Mouse (Mus musculus) liver, adult 2 months (tissue): ENCODE data around the gene Kcne4. TPM values are rescaled to one million over a fixed set of nuclear protein-coding genes. Genes with fewer than 3 reads are reported as not detected.

Experiments
- DNase-seq: peaks from one replicate; pipeline ENCODE4 v3.0.0-alpha.2; 2011; ENCODE audit warnings: low read depth, low spot score; ENCODE audit errors: extremely low read depth
- H3K27ac ChIP-seq: fragments of 200-500 bp; replicated peaks from 2 replicates; pipeline ENCODE4 v1.5.1; 2012; ENCODE audit warnings: low read depth, mild to moderate bottlenecking, control low read depth, inconsistent platforms, low read length; ENCODE audit not compliant: insufficient read depth
- H3K27me3 ChIP-seq: fragments of 200-500 bp; 2 replicates; pipeline ENCODE4 v1.6.1; 2012; ENCODE audit warnings: mild to moderate bottlenecking, moderate library complexity, low read length, inconsistent platforms; ENCODE audit not compliant: control insufficient read depth, insufficient read depth
- H3K36me3 ChIP-seq: fragments of 200-500 bp; 2 replicates; pipeline ENCODE4 v1.6.1; 2012; ENCODE audit warnings: low read length, inconsistent platforms; ENCODE audit not compliant: control insufficient read depth, insufficient read depth
- H3K4me1 ChIP-seq: fragments of 200-500 bp; 2 replicates; pipeline ENCODE4 v1.6.1; 2011; ENCODE audit warnings: low read length; ENCODE audit not compliant: control insufficient read depth, insufficient read depth
- H3K4me3 ChIP-seq: fragments of 200-500 bp; 2 replicates; pipeline ENCODE4 v1.5.1; 2011; ENCODE audit warnings: low read depth, mild to moderate bottlenecking, control low read depth, low read length, moderate library complexity; ENCODE audit not compliant: insufficient read depth
- H3K79me2 ChIP-seq: fragments of 200-500 bp; 2 replicates; pipeline ENCODE4 v1.6.1; 2012; ENCODE audit warnings: inconsistent platforms, mild to moderate bottlenecking, low read length, moderate library complexity; ENCODE audit not compliant: control insufficient read depth, insufficient read depth
- H3K9ac ChIP-seq: fragments of 200-500 bp; 2 replicates; pipeline ENCODE4 v1.6.1; 2012; ENCODE audit warnings: low read depth, mild to moderate bottlenecking, control low read depth, inconsistent platforms, low read length
- CTCF ChIP-seq: fragments of 200-500 bp; IDR thresholded peaks from 2 replicates; pipeline ENCODE4 v1.5.1; 2011; ENCODE audit warnings: low read depth, low read length, control low read depth
- POLR2A ChIP-seq: fragments of 200-500 bp; IDR thresholded peaks from 2 replicates; pipeline ENCODE4 v1.6.1; 2011; ENCODE audit warnings: low read length, control low read depth; ENCODE audit not compliant: insufficient read depth; ENCODE audit errors: extremely low read depth
- WGBS: fragments of 180-500 bp; shearing (Covaris S2); methylation state at CpG from one replicate; pipeline ENCODE4 v1.1.7; 2018; 5-methylcytosine and 5-hydroxymethylcytosine counted together
- polyA plus RNA-seq: library from polyadenylated mRNA; depleted of rRNA; stranded (reverse); fragments of >200 nt; gene quantifications from 2 replicates; pipeline ENCODE4 v1.2.3, GENCODE M21; 2012; rRNA removed
- total RNA-seq: library from RNA; depleted of rRNA; stranded (reverse); fragments of >200 nt; gene quantifications from 2 replicates; pipeline ENCODE4 v1.2.3, GENCODE M21; 2014; rRNA removed

Gene Kcne4
- total and polyA plus RNA-seq, 2 experiments, result 0.11 to 0.28 TPM

DNA sequence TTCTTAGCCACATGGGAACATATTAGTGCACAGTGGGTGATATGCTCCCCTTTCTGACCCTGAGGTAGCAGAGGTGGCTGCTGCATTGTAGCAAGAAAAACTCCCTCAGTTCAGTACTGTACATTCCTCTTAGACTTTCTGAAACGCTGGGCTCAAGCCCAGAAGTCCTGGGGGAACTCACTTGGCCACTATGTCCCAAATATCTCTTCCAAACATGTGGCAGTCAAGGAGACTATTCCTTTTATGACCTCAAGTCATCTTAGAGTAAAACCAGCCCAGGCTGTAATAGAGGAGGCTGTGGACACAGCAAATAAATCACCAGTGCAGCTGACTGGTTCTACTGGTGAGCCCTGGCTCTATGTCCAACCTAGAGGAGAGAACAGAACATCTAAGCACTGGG is 45.7 kb downstream of the Kcne4 start:
- TF ChIP-seq POLR2A, result no peak
- no peak for TF ChIP-seq CTCF
- DNase-seq, result no peak
- no peaks in the 10 kb centered on the region for H3K27me3 ChIP-seq
- no peaks in the 10 kb centered on the region for H3K79me2 ChIP-seq
- H3K4me3 ChIP-seq, result no peak overlapping the region
- no peak overlapping the region for H3K9ac ChIP-seq
- no peaks in the 10 kb centered on the region for H3K36me3 ChIP-seq
- WGBS, result 78% methylated on average over 1 of the region's 1 CpGs
- no peaks in the 10 kb centered on the region; the same call in 1 of the 2 replicates for H3K4me1 ChIP-seq
- no peak overlapping the region for H3K27ac ChIP-seq

- H3K36me3 ChIP-seq, result no peaks in the 10 kb centered on the region
- no peaks in the 10 kb centered on the region; the same call in 1 of the 2 replicates for H3K4me1 ChIP-seq
Measured at GRCm38 (mm10) chr1:78863833-78864232, 47.3 kb downstream of the Kcne4 start.

GRCm38 (mm10) chr1:78864351-78864750 is 47.8 kb downstream of the Kcne4 start:
- H3K79me2 ChIP-seq, result no peaks in the 10 kb centered on the region
- H3K4me3 ChIP-seq, result no peak overlapping the region
- WGBS, result 49% methylated on average over 6 of the region's 6 CpGs
- no peaks in the 10 kb centered on the region for H3K27me3 ChIP-seq
- no peak overlapping the region for H3K9ac ChIP-seq
- peak overlapping the region; percentile 45 for H3K27ac ChIP-seq
- TF ChIP-seq CTCF (no peak), POLR2A (no peak)
- H3K36me3 ChIP-seq, result no peaks in the 10 kb centered on the region
- peak; percentile 69 for DNase-seq
- H3K4me1 ChIP-seq, result no peaks in the 10 kb centered on the region; the same call in 1 of the 2 replicates

More at GRCm38 (mm10) chr1:78863833-78864232, 47.3 kb downstream of the Kcne4 start:
- no peak overlapping the region for H3K27ac ChIP-seq
- WGBS, result 68% methylated on average over 2 of the region's 2 CpGs
- DNase-seq, result peak; percentile 30
- TF ChIP-seq POLR2A (no peak), CTCF (no peak)
- no peaks in the 10 kb centered on the region for H3K79me2 ChIP-seq
- no peak overlapping the region for H3K9ac ChIP-seq
- H3K4me3 ChIP-seq, result no peak overlapping the region
- H3K27me3 ChIP-seq, result no peaks in the 10 kb centered on the region

DNA sequence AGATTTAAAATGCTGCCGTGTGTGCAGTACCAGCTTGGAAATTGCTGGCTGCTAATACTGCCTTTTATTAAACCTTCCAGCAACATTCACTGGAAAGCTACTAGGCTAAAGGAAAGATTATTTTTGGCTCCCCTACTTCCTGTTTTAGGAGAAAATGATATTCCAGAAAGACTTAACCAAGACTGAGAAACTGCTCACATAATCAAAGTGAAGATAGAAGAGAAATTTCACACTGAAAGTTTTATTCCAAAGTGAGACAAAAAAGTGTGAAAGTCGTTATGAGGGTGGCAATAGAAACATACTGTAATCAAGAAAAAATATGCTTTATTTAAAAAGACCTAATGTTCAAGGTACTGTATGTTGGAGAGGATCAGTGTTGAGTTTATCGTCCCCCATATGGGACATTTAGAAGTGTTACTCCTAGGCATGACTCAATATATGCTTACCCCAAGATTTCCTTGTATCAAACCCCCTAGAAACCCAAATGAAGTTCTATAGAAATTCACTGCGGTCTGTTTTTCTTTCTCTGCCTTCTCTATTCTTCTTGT is 48.3 kb downstream of the Kcne4 start:
- Histone ChIP-seq H3K36me3 (no peaks in the 10 kb centered on the region), H3K27me3 (no peaks in the 10 kb centered on the region), H3K27ac (peak overlapping the region; percentile 45; the same call in 1 of the 2 replicates), H3K9ac (no peak overlapping the region), H3K79me2 (no peaks in the 10 kb centered on the region), H3K4me1 (no peaks in the 10 kb centered on the region; the same call in 1 of the 2 replicates), H3K4me3 (no peak overlapping the region)
- TF ChIP-seq POLR2A (no peak), CTCF (no peak)
- WGBS, result 80% methylated on average over 4 of the region's 4 CpGs
- peak; percentile 13 for DNase-seq

GRCm38 (mm10) chr1:78865991-78866390 is 49.4 kb downstream of the Kcne4 start:
- H3K27ac ChIP-seq, result no peak overlapping the region
- TF ChIP-seq CTCF (no peak), POLR2A (no peak)
- no peak overlapping the region for H3K9ac ChIP-seq
- DNase-seq, result no peak
- H3K36me3 ChIP-seq, result no peaks in the 10 kb centered on the region
- no peak overlapping the region for H3K4me3 ChIP-seq
- H3K27me3 ChIP-seq, result no peaks in the 10 kb centered on the region
- H3K79me2 ChIP-seq, result no peaks in the 10 kb centered on the region
- H3K4me1 ChIP-seq, result no peaks in the 10 kb centered on the region; the same call in 1 of the 2 replicates
- WGBS, result 86% methylated on average over 5 of the region's 5 CpGs

DNA sequence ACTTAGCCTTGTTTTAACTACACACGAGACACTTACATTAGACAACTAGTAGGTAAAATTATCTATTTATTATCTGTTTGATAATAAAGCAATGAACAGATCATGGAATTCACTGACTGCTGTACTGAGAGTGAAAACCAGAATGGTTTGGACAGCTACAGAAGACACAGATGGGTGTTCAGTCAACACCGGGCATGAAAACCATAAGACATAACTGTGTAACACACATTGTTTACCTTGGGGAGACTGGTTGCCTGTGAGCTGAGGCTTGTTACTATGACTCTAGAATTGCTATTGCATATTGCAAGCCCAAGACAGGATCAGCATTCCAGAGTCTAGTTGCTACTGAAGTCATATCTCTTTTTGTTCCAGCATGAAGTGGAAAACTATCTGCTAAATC is 49.9 kb downstream of the Kcne4 start:
- Histone ChIP-seq H3K4me1 (no peaks in the 10 kb centered on the region; the same call in 1 of the 2 replicates), H3K9ac (no peak overlapping the region), H3K27ac (no peak overlapping the region), H3K4me3 (no peak overlapping the region), H3K79me2 (no peaks in the 10 kb centered on the region), H3K27me3 (no peaks in the 10 kb centered on the region), H3K36me3 (no peaks in the 10 kb centered on the region)
- no peak for DNase-seq
- 94% methylated on average over 2 of the region's 2 CpGs for WGBS
- TF ChIP-seq POLR2A (no peak), CTCF (no peak)

Other genes starting within 250 kb of the Kcne4 start
- 33.6 and 39.0 TPM in 2 replicates for gene Acsl3, start 158.9 kb upstream of the Kcne4 start, total RNA-seq
- gene Acsl3, start 158.9 kb upstream of the Kcne4 start, polyA plus RNA-seq, result 4.8 and 5.3 TPM in 2 replicates
- gene Utp14b, start 158.7 kb upstream of the Kcne4 start, total RNA-seq, result 5.1 and 7.5 TPM in 2 replicates
- 0.47 and 1.2 TPM in 2 replicates for gene Utp14b, start 158.7 kb upstream of the Kcne4 start, polyA plus RNA-seq